Mouse (Mus musculus) neural tube, embryonic 12.5 days (tissue): ENCODE data around the gene Alox12. TPM values are rescaled to one million over a fixed set of nuclear protein-coding genes. Genes with fewer than 3 reads are reported as not detected.
A peak's percentile ranks its signal among the peaks of the same experiment; 100 is the strongest.

ENCODE experiments used
- ATAC-seq: fragments of 200-750 bp; cut with Nextera tagmentation; 2 replicates; pipeline ENCODE4 v1.8.0; 2017; ENCODE audit warnings: low read depth, mild to moderate bottlenecking, moderate TSS enrichment, moderate library complexity; ENCODE audit not compliant: low FRiP score
- H3K27ac ChIP-seq: fragments of 300-500 bp; sonication (generic); 2 replicates; pipeline ENCODE4 v1.5.1; 2016
- H3K27me3 ChIP-seq: fragments of 300-500 bp; sonication (generic); replicated peaks from 2 replicates; pipeline ENCODE4 v1.6.1; 2016; ENCODE audit warnings: mild to moderate bottlenecking
- H3K36me3 ChIP-seq: fragments of 300-500 bp; sonication (generic); 2 replicates; pipeline ENCODE4 v1.6.1; 2016; ENCODE audit warnings: mild to moderate bottlenecking
- H3K4me1 ChIP-seq: fragments of 300-500 bp; sonication (generic); 2 replicates; pipeline ENCODE4 v1.6.1; 2016
- H3K4me2 ChIP-seq: fragments of 300-500 bp; sonication (generic); replicated peaks from 2 replicates; pipeline ENCODE4 v1.6.1; 2016; ENCODE audit warnings: mild to moderate bottlenecking
- H3K4me3 ChIP-seq: fragments of 300-500 bp; sonication (generic); 2 replicates; pipeline ENCODE4 v1.5.1; 2016
- H3K9ac ChIP-seq: fragments of 300-500 bp; sonication (generic); 2 replicates; pipeline ENCODE4 v1.6.1; 2016; ENCODE audit warnings: mild to moderate bottlenecking
- H3K9me3 ChIP-seq: fragments of 300-500 bp; sonication (generic); 2 replicates; pipeline ENCODE4 v1.6.1; 2016; ENCODE audit warnings: mild to moderate bottlenecking
- WGBS: fragments of 180-500 bp; shearing (Covaris S2); methylation state at CpG from one replicate; pipeline ENCODE4 v1.1.7; 2016; 5-methylcytosine and 5-hydroxymethylcytosine counted together
- microRNA counts: library from miRNA; unstranded; fragments of <30 nt; microRNA quantifications from one replicate; lab custom pipeline; 2017
- microRNA-seq: library from miRNA; unstranded; fragments of <30 nt; microRNA quantifications from one replicate; pipeline ENCODE4, GENCODE M21; 2017
- polyA plus RNA-seq: library from polyadenylated mRNA; unstranded; fragments of >200 nt; fragmentation: Nextera tagmentation; extraction: Ambion mirVana; gene quantifications from 2 replicates; pipeline ENCODE4 v1.2.1, GENCODE M21; 2016

The Alox12 gene
- polyA plus RNA-seq, 1 experiment from 2014 or later, result 3.0 TPM

GRCm38 (mm10) chr11:70200036-70200608 is 55.0 kb downstream of the Alox12 start:
- Histone ChIP-seq H3K9me3 (no peaks in the 10 kb centered on the region), H3K27me3 (no peaks in the 10 kb centered on the region), H3K27ac (no peak overlapping the region), H3K9ac (no peak overlapping the region), H3K4me2 (no peak overlapping the region), H3K4me3 (no peak overlapping the region), H3K36me3 (no peaks in the 10 kb centered on the region), H3K4me1 (no peaks in the 10 kb centered on the region)
- 87% methylated on average over 5 of the region's 5 CpGs for WGBS
- ATAC-seq, result no peak

DNA sequence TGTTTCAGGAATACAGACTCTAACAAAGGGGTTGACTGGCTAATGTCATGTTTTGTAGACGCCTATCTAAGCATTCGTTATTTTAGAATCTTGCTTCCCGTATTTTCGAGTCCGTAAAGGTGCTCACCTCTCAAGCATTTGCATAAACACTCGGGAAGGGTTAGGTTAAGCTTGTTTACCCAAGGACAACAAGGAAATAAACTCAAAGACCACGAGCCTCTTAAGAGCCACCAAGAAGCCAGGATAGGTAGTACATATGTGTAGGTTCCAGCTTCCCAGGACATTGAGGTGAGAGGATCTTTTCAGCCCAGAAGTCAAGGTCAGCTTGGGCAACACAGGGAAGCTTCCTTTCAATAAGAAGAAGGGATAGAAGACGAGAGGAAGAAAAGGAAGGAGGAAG is 56.0 kb downstream of the Alox12 start:
- no peak overlapping the region for H3K27ac ChIP-seq
- no peaks in the 10 kb centered on the region for H3K9me3 ChIP-seq
- no peaks in the 10 kb centered on the region for H3K27me3 ChIP-seq
- no peak overlapping the region for H3K9ac ChIP-seq
- H3K4me3 ChIP-seq, result no peak overlapping the region
- 86% methylated on average over 8 of the region's 8 CpGs for WGBS
- no peaks in the 10 kb centered on the region for H3K36me3 ChIP-seq
- ATAC-seq, result no peak
- H3K4me1 ChIP-seq, result no peaks in the 10 kb centered on the region
- no peak overlapping the region for H3K4me2 ChIP-seq

GRCm38 (mm10) chr11:70198332-70198731 is 56.8 kb downstream of the Alox12 start:
- Histone ChIP-seq H3K36me3 (no peaks in the 10 kb centered on the region), H3K4me1 (no peaks in the 10 kb centered on the region), H3K27ac (no peak overlapping the region), H3K4me3 (no peak overlapping the region), H3K4me2 (no peak overlapping the region), H3K27me3 (no peaks in the 10 kb centered on the region), H3K9me3 (no peaks in the 10 kb centered on the region), H3K9ac (no peak overlapping the region)
- no peak for ATAC-seq
- 82% methylated on average over 3 of the region's 3 CpGs for WGBS

DNA sequence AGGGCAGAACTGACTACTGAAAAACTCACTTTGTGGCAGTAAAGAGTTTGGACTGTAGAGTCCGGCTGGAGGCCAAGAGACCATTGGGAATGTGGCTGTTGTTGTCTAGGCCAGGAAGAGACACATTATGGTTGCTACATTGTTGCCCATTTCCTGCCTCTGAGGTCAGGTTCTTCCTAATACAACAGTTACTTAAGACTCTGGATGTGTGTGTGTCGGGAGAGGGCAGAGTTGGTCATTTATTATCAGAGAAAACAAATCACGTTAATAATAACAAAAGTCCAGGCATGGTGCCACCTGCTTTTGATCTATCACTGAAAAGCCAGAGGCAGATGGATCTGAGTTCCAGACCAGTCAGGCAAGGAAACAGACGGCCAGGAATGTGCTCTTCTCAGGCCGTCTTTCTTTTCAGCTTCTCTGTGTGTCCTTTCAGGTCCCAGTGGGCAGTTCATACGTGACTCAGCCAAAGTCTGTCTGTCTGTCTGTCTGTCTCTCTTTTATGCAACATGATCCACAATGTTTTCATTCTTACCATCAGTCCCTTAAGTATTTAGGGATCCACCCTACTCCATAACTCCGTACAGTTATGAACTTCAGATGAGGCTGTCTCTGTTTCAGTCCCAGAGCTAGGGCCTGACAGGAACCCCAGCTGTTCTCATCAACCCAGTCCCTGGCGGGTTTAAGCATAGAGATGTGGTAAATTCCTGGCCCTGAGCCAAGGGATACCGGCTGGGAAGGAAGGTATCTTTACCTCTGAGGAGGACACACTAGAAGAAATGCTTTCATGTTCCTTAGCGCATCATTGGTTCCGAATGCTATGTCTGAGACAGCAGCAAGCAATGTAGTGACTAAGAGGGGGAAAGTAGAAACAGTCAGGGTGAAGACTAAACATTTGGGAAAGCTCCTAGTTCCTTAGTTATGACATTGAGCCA is 61.5 kb downstream of the Alox12 start:
- Histone ChIP-seq H3K9me3 (no peaks in the 10 kb centered on the region), H3K4me1 (no peaks in the 10 kb centered on the region), H3K27ac (no peak overlapping the region), H3K36me3 (no peaks in the 10 kb centered on the region), H3K27me3 (no peaks in the 10 kb centered on the region), H3K9ac (no peak overlapping the region), H3K4me2 (no peak overlapping the region), H3K4me3 (no peak overlapping the region)
- 66% methylated on average over 11 of the region's 11 CpGs for WGBS
- ATAC-seq, result no peak

DNA sequence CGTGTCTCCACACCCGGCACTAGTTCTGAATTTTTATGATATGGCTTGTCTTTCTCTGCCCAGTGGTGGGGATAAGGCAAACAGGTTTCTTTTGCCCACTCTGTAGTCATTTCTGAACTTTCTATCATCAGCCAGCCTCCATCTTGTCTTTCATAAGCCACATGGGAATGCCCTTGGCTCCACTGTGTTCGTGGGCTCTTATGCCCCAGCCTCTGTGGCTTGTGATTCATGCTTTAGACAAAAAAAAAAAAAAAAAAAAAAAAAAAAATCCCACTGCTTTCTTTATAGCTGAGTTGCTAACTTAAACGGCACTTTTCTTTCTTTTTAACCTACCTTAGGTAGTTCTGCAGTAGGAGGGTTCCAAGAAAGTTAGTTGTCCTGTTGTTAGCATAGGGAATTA is 63.0 kb downstream of the Alox12 start:
- no peaks in the 10 kb centered on the region for H3K27me3 ChIP-seq
- H3K36me3 ChIP-seq, result no peaks in the 10 kb centered on the region
- no peak overlapping the region for H3K9ac ChIP-seq
- no peak overlapping the region for H3K27ac ChIP-seq
- H3K9me3 ChIP-seq, result no peaks in the 10 kb centered on the region
- ATAC-seq, result no peak
- no peak overlapping the region for H3K4me2 ChIP-seq
- H3K4me3 ChIP-seq, result no peak overlapping the region
- no peaks in the 10 kb centered on the region for H3K4me1 ChIP-seq
- 82% methylated on average over 4 of the region's 4 CpGs for WGBS

MicroRNA genes within 50 kb of the gene (microRNA counts, 519-probe panel; counts per million panel counts)
- microRNA mmu-miR-195 (lab: Ali Mortazavi, UCI), result 342 counts per million, percentile 67 among the panel's probes with 10 or more counts
- microRNA mmu-miR-497 (lab: Ali Mortazavi, UCI), result 342 counts per million, percentile 67 among the panel's probes with 10 or more counts

Small RNA genes lying within 50 kb of the gene (microRNA-seq; reads per million reads assigned to microRNA genes)
- 161 reads per million, percentile 58 among the genes with 10 or more reads in this experiment for gene Mir195a
- gene Mir497, result not detected
- not detected for gene Mir497b

Other genes starting within 250 kb of the Alox12 start
- 59.1 and 63.7 TPM in 2 replicates for gene Acadvl, start 239.9 kb downstream of the Alox12 start, polyA plus RNA-seq
- 23.6 and 25.5 TPM in 2 replicates for gene Dlg4, start 238.4 kb downstream of the Alox12 start, polyA plus RNA-seq
- gene Asgr1, start 201.3 kb downstream of the Alox12 start, polyA plus RNA-seq, result 0.68 and 1.1 TPM in 2 replicates
- 0.61 TPM in 1 of 2 replicates, not detected in the other for gene Asgr2, start 162.7 kb downstream of the Alox12 start, polyA plus RNA-seq
- 0.48 TPM in 1 of 2 replicates, not detected in the other for gene Mgl2, start 125.0 kb downstream of the Alox12 start, polyA plus RNA-seq
- 0.37 and 0.39 TPM in 2 replicates for gene Clec10a, start 99.2 kb downstream of the Alox12 start, polyA plus RNA-seq
- 1.7 and 3.3 TPM in 2 replicates for gene Slc16a11, start 42.6 kb downstream of the Alox12 start, polyA plus RNA-seq
- gene Slc16a13, start 34.3 kb downstream of the Alox12 start, polyA plus RNA-seq, result 13.6 and 16.3 TPM in 2 replicates
- 6.9 TPM in 2 replicates for gene Bcl6b, start 25.6 kb downstream of the Alox12 start, polyA plus RNA-seq
- gene 0610010K14Rik, start 17.4 kb downstream of the Alox12 start, polyA plus RNA-seq, result 169 and 183 TPM in 2 replicates
- gene Gm21988, start 15.5 kb downstream of the Alox12 start, polyA plus RNA-seq, result 14.4 and 15.2 TPM in 2 replicates
- 231 and 245 TPM in 2 replicates for gene Rnasek, start 15.5 kb downstream of the Alox12 start, polyA plus RNA-seq
- not detected in 2 replicates for gene Alox12e, start 67.3 kb upstream of the Alox12 start, polyA plus RNA-seq
- 0.13 TPM in 1 of 2 replicates, not detected in the other for gene Alox15, start 96.7 kb upstream of the Alox12 start, polyA plus RNA-seq
- gene Pelp1, start 154.7 kb upstream of the Alox12 start, polyA plus RNA-seq, result 37.6 and 38.2 TPM in 2 replicates
- gene Arrb2, start 177.3 kb upstream of the Alox12 start, polyA plus RNA-seq, result 36.0 and 36.4 TPM in 2 replicates
- gene Med11, start 196.6 kb upstream of the Alox12 start, polyA plus RNA-seq, result 35.8 and 38.8 TPM in 2 replicates
- 0.34 and 0.63 TPM in 2 replicates for gene Zmynd15, start 204.1 kb upstream of the Alox12 start, polyA plus RNA-seq
- gene Cxcl16, start 204.6 kb upstream of the Alox12 start, polyA plus RNA-seq, result 3.5 and 3.9 TPM in 2 replicates
- not detected in 2 replicates for gene Tm4sf5, start 249.9 kb upstream of the Alox12 start, polyA plus RNA-seq